In genomic region chr4:137921510-137921909, GRCm38 (mm10) we compare ENCODE assay signal across 13 mouse cellular contexts. TPM values are rescaled to one million over a fixed set of nuclear protein-coding genes. Genes with fewer than 3 reads are reported as not detected.
DNase-seq lines count a peak whose midpoint lies in the region; ATAC-seq lines count a peak whose summit lies in the region.
"Had no signal": no experiment of that assay in that cellular context is flagged by ENCODE, and none has a peak within 500 bp of the region (broad histone marks: within the 10 kb centered on the region; RNA-seq: fewer than 3 reads in every experiment).

No protein-coding gene starts in this region.

- WGBS in intestine, embryonic 16.5 days, result 82% methylated on average over 11 of the region's 11 CpGs

- H3K36me3 ChIP-seq in intestine, embryonic 16.5 days (ENCODE audit: control insufficient read depth, insufficient read depth, low read length), result peaks cover 4% of the 10 kb centered on the region; the same call in 1 of the 2 replicates

- peak; percentile 29 for DNase-seq in kidney, adult 9 months
- DNase-seq in kidney, adult 8-10 months, result no peak
- peak; percentile 54 to 64 for DNase-seq in heart, adult 9 months (ENCODE audit: low spot score in 2 of 2)
- no peak for DNase-seq in adrenal gland, postnatal 4 days (ENCODE audit: low spot score in 2 of 2)
- DNase-seq in adrenal gland, adult (ENCODE audit: inconsistent age in 2 of 2, low spot score in 1 of 2), result no peak
- DNase-seq: adrenal gland, adult 8-10 months; embryo, embryonic 11 days; gastrocnemius, postnatal 36 days had no signal

- no peaks in the 10 kb centered on the region for H3K9me3 ChIP-seq in intestine, embryonic 16.5 days (ENCODE audit: control insufficient read depth, low read length)

- peak overlapping the region; percentile 99 for H3K27ac ChIP-seq in brown adipose tissue, adult 24 weeks (replicated peaks; ENCODE audit: low read depth, low read length)
- H3K27ac ChIP-seq in intestine, embryonic 16.5 days (ENCODE audit: low read length), result no peak overlapping the region

- ATAC-seq in intestine, embryonic 16.5 days, result no peak
- no peak for ATAC-seq in CD4-positive, CD25-positive, alpha-beta regulatory T cell, adult 4 months
- ATAC-seq: forebrain, embryonic 14.5 days; Patski had no signal

- no peak overlapping the region for H3K9ac ChIP-seq in intestine, embryonic 16.5 days (ENCODE audit: low read depth, low read length)

- peak overlapping the region; percentile 32; the same call in 1 of the 2 replicates for H3K4me2 ChIP-seq in intestine, embryonic 16.5 days (ENCODE audit: low read depth, low read length)

- no peaks in the 10 kb centered on the region for H3K27me3 ChIP-seq in intestine, embryonic 16.5 days (replicated peaks; ENCODE audit: control insufficient read depth, insufficient read depth, low read length)
- H3K27me3 ChIP-seq: Patski had no signal

- H3K4me3 ChIP-seq in brown adipose tissue, adult 24 weeks (ENCODE audit: insufficient read depth, low read depth, low read length), result peak overlapping the region; percentile 62
- H3K4me3 ChIP-seq in intestine, embryonic 16.5 days (ENCODE audit: low read length), result no peak overlapping the region; the same call in 1 of the 2 replicates

- peaks cover 16% of the 10 kb centered on the region for H3K4me1 ChIP-seq in brown adipose tissue, adult 24 weeks (ENCODE audit: control insufficient read depth, insufficient read depth, insufficient read length, low read length)
- H3K4me1 ChIP-seq in intestine, embryonic 16.5 days (ENCODE audit: control insufficient read depth, insufficient read depth, low read length), result peaks cover 40% of the 10 kb centered on the region

RNA-seq across cellular contexts. Expression of gene Ece1, which starts 59.5 kb away (rescaled TPM):
- 28.5 and 28.8 TPM in 2 replicates for polyA plus RNA-seq in brown adipose tissue, adult 24 weeks (2012; ENCODE audit: insufficient read depth, insufficient read length, missing spikeins)
- polyA plus RNA-seq in intestine, embryonic 16.5 days (2015; fragmentation: Nextera tagmentation; extraction: Ambion mirVana), result 56.0 and 63.0 TPM in 2 replicates
- 100 to 1,000 TPM; 279 to 303 TPM for total RNA-seq in adrenal gland, postnatal 4 days (2021)
- polyA plus RNA-seq in CD4-positive, CD25-positive, alpha-beta regulatory T cell, adult 4 months (2017; shearing (Covaris generic)), result 10 to 100 TPM; 15.9 to 23.4 TPM

Comparison
In these comparisons a context has a peak if more than half of its experiments do, and no peak if none do; other contexts are left out.
1. DNase-seq: peak in kidney, adult 9 months (single experiment) and heart, adult 9 months (2 of 2); none in kidney, adult 8-10 months (0 of 2), adrenal gland, postnatal 4 days (0 of 2) and adrenal gland, adult (0 of 2).